Mouse (Mus musculus): ENCODE data around the gene Tnfsf11.

The Tnfsf11 gene

GRCm38 (mm10) chr14:78307286-78308237 is at the start of gene Tnfsf11:
TSS of gene Tnfsf11 (minus strand) at chr14:78308043.
- DNase-seq (ENCODE audit: extremely low spot score, low read depth, low spot score): no peak

- no peak for DNase-seq (ENCODE audit: extremely low spot score, low read depth, low spot score)
These were observed 48.9 kb upstream of the Tnfsf11 start for GRCm38 (mm10) chr14:78356764-78357163.

GRCm38 (mm10) chr14:78355381-78355780 is 47.5 kb upstream of the Tnfsf11 start:
- no peak for DNase-seq (ENCODE audit: extremely low spot score, low read depth, low spot score)

GRCm38 (mm10) chr14:78352865-78353264 is 45.0 kb upstream of the Tnfsf11 start:
- no peak for DNase-seq (ENCODE audit: extremely low spot score, low read depth, low spot score)

GRCm38 (mm10) chr14:78351544-78351943 is 43.7 kb upstream of the Tnfsf11 start:
- no peak for DNase-seq (ENCODE audit: extremely low spot score, low read depth, low spot score)

- no peak for DNase-seq (ENCODE audit: extremely low spot score, low read depth, low spot score)
These were observed 39.9 kb upstream of the Tnfsf11 start for GRCm38 (mm10) chr14:78347715-78348114.

GRCm38 (mm10) chr14:78343007-78343406 is 35.2 kb upstream of the Tnfsf11 start:
- DNase-seq (ENCODE audit: extremely low spot score, low read depth, low spot score): no peak

- DNase-seq (ENCODE audit: extremely low spot score, low read depth, low spot score): no peak
These were observed 34.3 kb upstream of the Tnfsf11 start for GRCm38 (mm10) chr14:78342146-78342545.

GRCm38 (mm10) chr14:78333341-78333740 is 25.5 kb upstream of the Tnfsf11 start:
- no peak for DNase-seq (ENCODE audit: extremely low spot score, low read depth, low spot score)

GRCm38 (mm10) chr14:78331368-78331767 is 23.5 kb upstream of the Tnfsf11 start:
- DNase-seq (ENCODE audit: extremely low spot score, low read depth, low spot score): no peak

- no peak for DNase-seq (ENCODE audit: extremely low spot score, low read depth, low spot score)
These were observed 22.9 kb upstream of the Tnfsf11 start for GRCm38 (mm10) chr14:78330576-78331300.

- DNase-seq (ENCODE audit: extremely low spot score, low read depth, low spot score): no peak
These were observed 22.1 kb upstream of the Tnfsf11 start for GRCm38 (mm10) chr14:78329765-78330451.

- no peak for DNase-seq (ENCODE audit: extremely low spot score, low read depth, low spot score)
These were observed 15.5 kb upstream of the Tnfsf11 start for GRCm38 (mm10) chr14:78323356-78323755.

- DNase-seq (ENCODE audit: extremely low spot score, low read depth, low spot score): no peak
These were observed 15.1 kb upstream of the Tnfsf11 start for GRCm38 (mm10) chr14:78322916-78323315.

GRCm38 (mm10) chr14:78320248-78320647 is 12.4 kb upstream of the Tnfsf11 start:
- DNase-seq (ENCODE audit: extremely low spot score, low read depth, low spot score): no peak

- no peak for DNase-seq (ENCODE audit: extremely low spot score, low read depth, low spot score)
These were observed 11.7 kb upstream of the Tnfsf11 start for GRCm38 (mm10) chr14:78319580-78319979.

GRCm38 (mm10) chr14:78319000-78319399 is 11.2 kb upstream of the Tnfsf11 start:
- DNase-seq (ENCODE audit: extremely low spot score, low read depth, low spot score): no peak

GRCm38 (mm10) chr14:78317623-78318022 is 9.8 kb upstream of the Tnfsf11 start:
- DNase-seq (ENCODE audit: extremely low spot score, low read depth, low spot score): no peak

GRCm38 (mm10) chr14:78300914-78301313 is 6.9 kb downstream of the Tnfsf11 start:
- DNase-seq (ENCODE audit: extremely low spot score, low read depth, low spot score): no peak

- no peak for DNase-seq (ENCODE audit: extremely low spot score, low read depth, low spot score)
These were observed 15.2 kb downstream of the Tnfsf11 start for GRCm38 (mm10) chr14:78292687-78293086.

- no peak for DNase-seq (ENCODE audit: extremely low spot score, low read depth, low spot score)
These were observed 17.8 kb downstream of the Tnfsf11 start for GRCm38 (mm10) chr14:78289912-78290523.

All from hindlimb bud, embryonic 11.5 days (tissue).